Mouse (Mus musculus) liver, postnatal 0 days (tissue): ENCODE measurements around the gene Iba57.

Experiments used
- CTCF ChIP-seq: sonication (generic); IDR thresholded peaks from 2 replicates; pipeline ENCODE4 v1.5.1; 2016; ENCODE audit warnings: antibody characterized with exemption, low read depth
- EP300 ChIP-seq: IDR thresholded peaks from 2 replicates; pipeline ENCODE4 v1.6.1; 2016; ENCODE audit warnings: antibody characterized with exemption, low read depth, mild to moderate bottlenecking

DNA sequence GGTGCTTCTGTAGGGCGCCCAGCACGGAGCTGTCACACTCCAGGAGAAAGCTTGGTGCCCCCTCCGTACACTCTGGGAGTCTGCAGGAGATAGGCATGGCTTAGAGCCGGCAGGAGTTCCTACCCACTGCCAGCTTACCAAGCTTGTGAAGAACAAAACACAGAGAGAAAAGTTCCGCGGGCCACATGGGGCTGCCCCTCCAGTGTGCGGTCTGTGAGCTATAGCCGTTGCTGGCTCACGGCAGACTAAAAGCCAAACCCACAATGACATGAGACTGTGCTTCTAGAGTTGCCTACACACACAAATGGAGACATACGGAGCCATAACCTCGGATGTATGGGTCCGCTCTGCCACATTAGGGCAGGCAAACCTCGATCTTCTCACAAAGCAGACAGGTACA, 4.4 kb downstream of the Iba57 start:
- TF ChIP-seq CTCF (no peak), EP300 (no peak)
